Mouse (Mus musculus): ENCODE results near the gene Rhod. TPM values are rescaled to one million over a fixed set of nuclear protein-coding genes. Genes with fewer than 3 reads are reported as not detected.
"Not testable (repeated sequence)": the region's sequence is repeated elsewhere in the genome, so short reads cannot be mapped to it uniquely, and the experiment has no call there.

Rhod gene
- polyA plus RNA-seq, 1 experiment from 2014 or later, result 2.6 TPM

DNA sequence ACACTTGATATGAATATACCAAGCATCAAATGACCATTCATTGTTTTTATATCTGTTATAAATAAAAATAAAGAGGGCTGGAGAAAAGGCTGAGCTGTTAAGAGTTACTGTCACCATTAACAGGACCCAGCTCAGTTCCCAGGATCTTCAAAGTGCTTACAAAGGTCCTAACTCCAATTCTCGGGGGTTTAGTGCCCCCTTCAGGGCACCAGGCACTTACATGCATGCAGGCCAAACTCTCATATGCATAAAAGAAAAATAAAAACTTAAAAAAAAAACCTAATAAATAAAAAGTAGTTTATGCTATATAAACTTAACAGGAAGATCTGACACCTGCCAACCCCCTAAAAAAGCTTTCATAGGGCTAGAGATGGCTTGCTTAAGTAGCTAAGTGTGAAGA lies 54.9 kb downstream of the Rhod start:
- Histone ChIP-seq H3K4me1 (ENCODE audit: control insufficient read depth, insufficient read depth, low read length) (no peaks in the 10 kb centered on the region), H3K9me3 (ENCODE audit: control insufficient read depth, low read length) (no peaks in the 10 kb centered on the region), H3K27me3 (ENCODE audit: control insufficient read depth, insufficient read depth, low read length) (no peaks in the 10 kb centered on the region), H3K4me3 (ENCODE audit: low read depth, low read length) (no peak overlapping the region), H3K27ac (ENCODE audit: low read depth, low read length) (no peak overlapping the region), H3K9ac (replicated peaks; ENCODE audit: low read depth, low read length) (no peak overlapping the region), H3K36me3 (ENCODE audit: control insufficient read depth, insufficient read depth, low read length) (no peaks in the 10 kb centered on the region), H3K4me2 (ENCODE audit: low read depth, low read length) (no peak overlapping the region)
- no peak for ATAC-seq (ENCODE audit: low read depth)
- WGBS, result 54% methylated on average over 1 of the region's 1 CpGs

DNA sequence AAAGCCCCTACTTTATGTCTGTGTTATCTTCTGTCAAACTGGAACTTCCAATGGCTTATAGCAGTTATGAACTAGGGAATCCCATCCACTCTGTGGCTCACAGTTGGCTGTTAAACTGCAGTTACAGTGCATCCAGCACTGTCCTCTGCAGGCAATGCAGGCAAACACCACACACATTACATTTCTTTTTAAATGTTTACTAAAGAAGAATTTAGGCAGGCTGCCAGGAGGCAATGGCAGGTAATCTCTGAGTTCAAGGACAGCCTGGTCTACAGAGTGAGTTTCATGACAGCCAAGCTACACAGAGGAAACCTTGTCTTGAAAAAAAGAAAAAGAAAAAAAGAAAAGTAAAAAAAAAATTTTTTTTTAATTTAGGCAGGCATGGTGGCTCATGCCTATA lies 55.9 kb downstream of the Rhod start:
- no peaks in the 10 kb centered on the region for H3K4me1 ChIP-seq (ENCODE audit: control insufficient read depth, insufficient read depth, low read length)
- H3K36me3 ChIP-seq (ENCODE audit: control insufficient read depth, insufficient read depth, low read length), result no peaks in the 10 kb centered on the region; the same call in 1 of the 2 replicates
- H3K4me3 ChIP-seq (ENCODE audit: low read depth, low read length), result no peak overlapping the region
- no peak overlapping the region for H3K9ac ChIP-seq (replicated peaks; ENCODE audit: low read depth, low read length)
- H3K4me2 ChIP-seq (ENCODE audit: low read depth, low read length), result no peak overlapping the region
- no peaks in the 10 kb centered on the region for H3K27me3 ChIP-seq (ENCODE audit: control insufficient read depth, insufficient read depth, low read length)
- no peak overlapping the region for H3K27ac ChIP-seq (ENCODE audit: low read depth, low read length)
- no peak for ATAC-seq (ENCODE audit: low read depth)
- H3K9me3 ChIP-seq (ENCODE audit: control insufficient read depth, low read length), result no peaks in the 10 kb centered on the region

DNA sequence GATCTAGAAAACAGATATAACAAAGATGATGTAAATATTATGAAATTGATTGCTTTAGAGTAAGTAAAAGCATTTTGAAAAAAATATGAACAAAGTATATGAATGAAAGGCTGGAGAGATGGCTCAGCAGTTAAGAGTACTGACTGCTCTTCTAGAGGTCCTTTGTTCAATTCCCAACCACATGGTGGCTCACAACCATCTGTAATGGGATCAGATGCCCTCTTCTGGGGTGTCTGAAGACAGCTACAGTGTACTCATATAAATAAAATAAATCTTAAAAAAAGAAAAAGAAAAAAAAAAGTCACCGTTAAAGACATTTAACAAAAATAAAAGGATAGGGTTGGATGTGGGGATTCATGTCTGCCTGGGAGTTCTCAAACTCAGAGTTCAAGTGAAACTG lies 56.9 kb downstream of the Rhod start:
- not testable (repeated sequence) for H3K4me2 ChIP-seq (ENCODE audit: low read depth, low read length); H3K36me3 ChIP-seq (ENCODE audit: control insufficient read depth, insufficient read depth, low read length)
- 93% methylated on average over 1 of the region's 1 CpGs for WGBS

More for the DNA sequence above, 56.9 kb downstream of the Rhod start:
- not testable (repeated sequence) for H3K4me3 ChIP-seq (ENCODE audit: low read depth, low read length); H3K9ac ChIP-seq (replicated peaks; ENCODE audit: low read depth, low read length); ATAC-seq (ENCODE audit: low read depth); H3K27ac ChIP-seq (ENCODE audit: low read depth, low read length); H3K9me3 ChIP-seq (ENCODE audit: control insufficient read depth, low read length); H3K27me3 ChIP-seq (ENCODE audit: control insufficient read depth, insufficient read depth, low read length); H3K4me1 ChIP-seq (ENCODE audit: control insufficient read depth, insufficient read depth, low read length)

Other genes starting within 250 kb of the Rhod start
- 0.79 and 1.1 TPM in 2 replicates for gene Tbc1d10c, start 248.1 kb downstream of the Rhod start, polyA plus RNA-seq (2014; fragmentation: Nextera tagmentation; extraction: Ambion mirVana)
- gene Ppp1ca, start 247.4 kb downstream of the Rhod start, polyA plus RNA-seq (2014; fragmentation: Nextera tagmentation; extraction: Ambion mirVana), result 574 and 606 TPM in 2 replicates
- gene Rad9a, start 237.8 kb downstream of the Rhod start, polyA plus RNA-seq (2014; fragmentation: Nextera tagmentation; extraction: Ambion mirVana), result 23.0 and 23.7 TPM in 2 replicates
- 0.78 and 1.5 TPM in 2 replicates for gene Clcf1, start 225.2 kb downstream of the Rhod start, polyA plus RNA-seq (2014; fragmentation: Nextera tagmentation; extraction: Ambion mirVana)
- not detected in 2 replicates for gene AC109138.7, start 225.1 kb downstream of the Rhod start, polyA plus RNA-seq (2014; fragmentation: Nextera tagmentation; extraction: Ambion mirVana)
- 21.1 and 22.6 TPM in 2 replicates for gene Pold4, start 207.5 kb downstream of the Rhod start, polyA plus RNA-seq (2014; fragmentation: Nextera tagmentation; extraction: Ambion mirVana)
- 12.2 and 14.0 TPM in 2 replicates for gene Ssh3, start 170.3 kb downstream of the Rhod start, polyA plus RNA-seq (2014; fragmentation: Nextera tagmentation; extraction: Ambion mirVana)
- 50.7 and 62.9 TPM in 2 replicates for gene Ankrd13d, start 156.3 kb downstream of the Rhod start, polyA plus RNA-seq (2014; fragmentation: Nextera tagmentation; extraction: Ambion mirVana)
- 33.0 and 34.3 TPM in 2 replicates for gene Grk2, start 133.2 kb downstream of the Rhod start, polyA plus RNA-seq (2014; fragmentation: Nextera tagmentation; extraction: Ambion mirVana)
- gene Kdm2a, start 41.1 kb downstream of the Rhod start, polyA plus RNA-seq (2014; fragmentation: Nextera tagmentation; extraction: Ambion mirVana), result 39.1 and 46.3 TPM in 2 replicates
- 4.4 and 4.8 TPM in 2 replicates for gene Syt12, start 38.0 kb upstream of the Rhod start, polyA plus RNA-seq (2014; fragmentation: Nextera tagmentation; extraction: Ambion mirVana)
- gene 2010003K11Rik, start 59.2 kb upstream of the Rhod start, polyA plus RNA-seq (2014; fragmentation: Nextera tagmentation; extraction: Ambion mirVana), result not detected in 2 replicates
- 22.5 and 23.8 TPM in 2 replicates for gene Pcx, start 71.0 kb upstream of the Rhod start, polyA plus RNA-seq (2014; fragmentation: Nextera tagmentation; extraction: Ambion mirVana)
- 14.3 and 16.9 TPM in 2 replicates for gene Lrfn4, start 176.2 kb upstream of the Rhod start, polyA plus RNA-seq (2014; fragmentation: Nextera tagmentation; extraction: Ambion mirVana)
- gene Rce1, start 186.2 kb upstream of the Rhod start, polyA plus RNA-seq (2014; fragmentation: Nextera tagmentation; extraction: Ambion mirVana), result 45.2 and 47.8 TPM in 2 replicates